Mouse (Mus musculus) stomach, embryonic 14.5 days (tissue): ENCODE measurements around the gene Acly. TPM values are rescaled to one million over a fixed set of nuclear protein-coding genes. Genes with fewer than 3 reads are reported as not detected.

Experiments used
- ATAC-seq: fragments of 200-750 bp; cut with Nextera tagmentation; 2 replicates; pipeline ENCODE4 v1.8.0; 2017; ENCODE audit warnings: low read depth, moderate TSS enrichment; ENCODE audit not compliant: insufficient number of reproducible peaks, insufficient read depth, low FRiP score
- H3K27ac ChIP-seq: fragments of 300-500 bp; sonication (generic); 2 replicates; pipeline ENCODE4 v1.5.1; 2014; ENCODE audit warnings: mild to moderate bottlenecking, low read length, moderate library complexity, mixed read lengths
- H3K27me3 ChIP-seq: fragments of 300-500 bp; sonication (generic); 2 replicates; pipeline ENCODE4 v1.6.1; 2014; ENCODE audit warnings: low read length, control low read depth, mixed read lengths; ENCODE audit not compliant: control insufficient read depth, insufficient read depth
- H3K36me3 ChIP-seq: fragments of 300-500 bp; sonication (generic); 2 replicates; pipeline ENCODE4 v1.6.1; 2014; ENCODE audit warnings: mild to moderate bottlenecking, control low read depth, low read length, moderate library complexity, mixed read lengths; ENCODE audit not compliant: control insufficient read depth, insufficient read depth
- H3K4me1 ChIP-seq: fragments of 300-500 bp; sonication (generic); 2 replicates; pipeline ENCODE4 v1.6.1; 2014; ENCODE audit warnings: low read length, control low read depth, mixed read lengths; ENCODE audit not compliant: control insufficient read depth, insufficient read depth
- H3K4me2 ChIP-seq: fragments of 300-500 bp; sonication (generic); replicated peaks from 2 replicates; pipeline ENCODE4 v1.6.1; 2014; ENCODE audit warnings: low read depth, low read length, control low read depth
- H3K4me3 ChIP-seq: fragments of 300-500 bp; sonication (generic); 2 replicates; pipeline ENCODE4 v1.5.1; 2014; ENCODE audit warnings: low read depth, low read length, control low read depth
- H3K9ac ChIP-seq: fragments of 300-500 bp; sonication (generic); replicated peaks from 2 replicates; pipeline ENCODE4 v1.6.1; 2014; ENCODE audit warnings: low read depth, mild to moderate bottlenecking, control low read depth, low read length, moderate library complexity, mixed read lengths
- H3K9me3 ChIP-seq: fragments of 300-500 bp; sonication (generic); 2 replicates; pipeline ENCODE4 v1.6.1; 2016; ENCODE audit warnings: low read depth, low read length, control low read depth; ENCODE audit not compliant: control insufficient read depth
- WGBS: fragments of 180-500 bp; shearing (Covaris S2); extraction: QIAGEN DNeasy Blood & Tissue Kit; methylation state at CpG from one replicate; pipeline ENCODE4 v1.1.7; 2014; 5-methylcytosine and 5-hydroxymethylcytosine counted together
- polyA plus RNA-seq: library from polyadenylated mRNA; unstranded; fragments of >200 nt; fragmentation: Nextera tagmentation; extraction: Ambion mirVana; gene quantifications from 2 replicates; pipeline ENCODE4 v1.2.1, GENCODE M21; 2014

Acly gene
- polyA plus RNA-seq: 161 and 175 TPM in 2 replicates

- Histone ChIP-seq H3K4me2 (peak within 1 kb of the TSS; percentile 84), H3K27me3 (no peaks in the 10 kb centered on the region), H3K4me1 (peaks cover 29% of the 10 kb centered on the region; the same call in 1 of the 2 replicates), H3K9me3 (no peaks in the 10 kb centered on the region), H3K27ac (peak within 1 kb of the TSS; percentile 88), H3K4me3 (peak within 1 kb of the TSS; percentile 62), H3K9ac (peak within 1 kb of the TSS; percentile 84), H3K36me3 (peaks cover 10% of the 10 kb centered on the region)
- WGBS: under 1% methylated on average over 54 of the region's 54 CpGs
- ATAC-seq: peak; percentile 98
Observed at GRCm38 (mm10) chr11:100527458-100528374, at the start of gene Acly. Gene Acly, minus strand, starts transcription at chr11:100528000.

DNA sequence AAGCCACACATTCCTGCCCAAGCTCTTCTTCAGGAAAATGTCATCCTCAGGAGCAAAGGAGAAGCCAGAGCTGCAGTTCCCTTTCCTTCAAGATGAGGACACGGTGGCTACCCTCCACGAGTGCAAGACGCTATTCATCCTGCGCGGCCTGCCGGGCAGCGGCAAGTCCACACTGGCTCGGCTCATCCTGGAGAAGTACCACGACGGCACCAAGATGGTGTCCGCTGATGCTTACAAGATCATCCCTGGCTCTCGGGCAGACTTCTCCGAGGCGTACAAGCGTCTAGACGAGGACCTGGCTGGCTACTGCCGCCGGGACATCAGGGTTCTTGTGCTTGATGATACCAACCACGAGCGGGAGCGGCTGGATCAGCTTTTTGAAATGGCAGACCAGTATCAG, 48.5 kb upstream of the Acly start:
- peaks cover 20% of the 10 kb centered on the region; the same call in 1 of the 2 replicates for H3K36me3 ChIP-seq
- H3K4me1 ChIP-seq: peaks cover 4% of the 10 kb centered on the region; the same call in 1 of the 2 replicates
- H3K27ac ChIP-seq: no peak overlapping the region
- no peaks in the 10 kb centered on the region; the same call in 1 of the 2 replicates for H3K27me3 ChIP-seq
- WGBS: 64% methylated on average over 21 of the region's 21 CpGs
- H3K9me3 ChIP-seq: no peaks in the 10 kb centered on the region
- no peak overlapping the region for H3K9ac ChIP-seq
- H3K4me2 ChIP-seq: no peak overlapping the region
- H3K4me3 ChIP-seq: no peak overlapping the region; the same call in 1 of the 2 replicates
- ATAC-seq: no peak

- WGBS: 35% methylated on average over 2 of the region's 2 CpGs
- Histone ChIP-seq H3K9ac (peak overlapping the region; percentile 25), H3K4me3 (peak overlapping the region; percentile 68), H3K27me3 (no peaks in the 10 kb centered on the region; the same call in 1 of the 2 replicates), H3K27ac (no peak overlapping the region), H3K4me2 (peak overlapping the region; percentile 72), H3K9me3 (no peaks in the 10 kb centered on the region), H3K36me3 (peaks cover 12% of the 10 kb centered on the region; the same call in 1 of the 2 replicates), H3K4me1 (peaks cover 4% of the 10 kb centered on the region; the same call in 1 of the 2 replicates)
- peak; percentile 8; the same call in 1 of the 2 replicates for ATAC-seq
Observed at GRCm38 (mm10) chr11:100575484-100575855, 47.7 kb upstream of the Acly start.

GRCm38 (mm10) chr11:100574708-100575483, 47.1 kb upstream of the Acly start, which contains the start of gene Cnp:
Gene Cnp, plus strand, starts transcription at chr11:100574904.
- H3K27me3 ChIP-seq: no peaks in the 10 kb centered on the region; the same call in 1 of the 2 replicates
- H3K9me3 ChIP-seq: no peaks in the 10 kb centered on the region
- peaks cover 4% of the 10 kb centered on the region; the same call in 1 of the 2 replicates for H3K4me1 ChIP-seq
- H3K4me2 ChIP-seq: peak within 1 kb of the TSS; percentile 72
- peak within 1 kb of the TSS; percentile 68 for H3K4me3 ChIP-seq
- 2% methylated on average over 47 of the region's 47 CpGs for WGBS
- H3K27ac ChIP-seq: peak within 1 kb of the TSS; percentile 71; the same call in 1 of the 2 replicates
- peak; percentile 59 for ATAC-seq
- H3K36me3 ChIP-seq: peaks cover 9% of the 10 kb centered on the region; the same call in 1 of the 2 replicates
- peak within 1 kb of the TSS; percentile 40 for H3K9ac ChIP-seq

GRCm38 (mm10) chr11:100574188-100574587, 46.4 kb upstream of the Acly start:
- peaks cover 4% of the 10 kb centered on the region; the same call in 1 of the 2 replicates for H3K4me1 ChIP-seq
- WGBS: 90% methylated on average over 3 of the region's 3 CpGs
- no peak overlapping the region for H3K9ac ChIP-seq
- peak overlapping the region; percentile 68 for H3K4me3 ChIP-seq
- H3K9me3 ChIP-seq: no peaks in the 10 kb centered on the region
- ATAC-seq: no peak
- H3K36me3 ChIP-seq: peaks cover 5% of the 10 kb centered on the region; the same call in 1 of the 2 replicates
- no peaks in the 10 kb centered on the region; the same call in 1 of the 2 replicates for H3K27me3 ChIP-seq
- no peak overlapping the region for H3K27ac ChIP-seq
- peak overlapping the region; percentile 72; the same call in 1 of the 2 replicates for H3K4me2 ChIP-seq

- no peak for ATAC-seq
- no peaks in the 10 kb centered on the region for H3K9me3 ChIP-seq
- peaks cover 4% of the 10 kb centered on the region; the same call in 1 of the 2 replicates for H3K4me1 ChIP-seq
- 13% methylated on average over 16 of the region's 16 CpGs for WGBS
- no peaks in the 10 kb centered on the region; the same call in 1 of the 2 replicates for H3K27me3 ChIP-seq
- H3K36me3 ChIP-seq: no peaks in the 10 kb centered on the region
- peak overlapping the region; percentile 31 for H3K4me2 ChIP-seq
- no peak overlapping the region for H3K27ac ChIP-seq
- H3K9ac ChIP-seq: no peak overlapping the region
- H3K4me3 ChIP-seq: peak overlapping the region; percentile 1; the same call in 1 of the 2 replicates
Observed at GRCm38 (mm10) chr11:100571202-100571567, 43.4 kb upstream of the Acly start.

GRCm38 (mm10) chr11:100570430-100571201, 42.8 kb upstream of the Acly start:
- peaks cover 4% of the 10 kb centered on the region; the same call in 1 of the 2 replicates for H3K4me1 ChIP-seq
- ATAC-seq: no peak
- WGBS: 12% methylated on average over 8 of the region's 8 CpGs
- H3K36me3 ChIP-seq: no peaks in the 10 kb centered on the region
- H3K27ac ChIP-seq: no peak overlapping the region
- no peaks in the 10 kb centered on the region; the same call in 1 of the 2 replicates for H3K27me3 ChIP-seq
- H3K9me3 ChIP-seq: no peaks in the 10 kb centered on the region
- no peak overlapping the region for H3K4me3 ChIP-seq
- peak overlapping the region; percentile 31 for H3K4me2 ChIP-seq
- no peak overlapping the region for H3K9ac ChIP-seq
